Mouse (Mus musculus) limb, embryonic 14.5 days (tissue): ENCODE data around the gene Upk1b. TPM values are rescaled to one million over a fixed set of nuclear protein-coding genes. Genes with fewer than 3 reads are reported as not detected.

Experiments used
- ATAC-seq: fragments of 200-750 bp; cut with Nextera tagmentation; 2 replicates; pipeline ENCODE4 v1.8.0; 2017; ENCODE audit warnings: low read depth, moderate number of reproducible peaks, moderate TSS enrichment; ENCODE audit not compliant: low FRiP score
- DNase-seq: peaks from one replicate; pipeline ENCODE4 v3.0.0-alpha.2; 2015; ENCODE audit warnings: low spot score
- H3K27ac ChIP-seq: fragments of 300-500 bp; sonication (generic); replicated peaks from 2 replicates; pipeline ENCODE4 v1.5.1; 2014; ENCODE audit warnings: low read depth, mild to moderate bottlenecking, low read length, moderate library complexity, mixed read lengths
- H3K27me3 ChIP-seq: fragments of 300-500 bp; sonication (generic); 2 replicates; pipeline ENCODE4 v1.6.1; 2014; ENCODE audit warnings: low read length, mixed read lengths; ENCODE audit not compliant: control insufficient read depth, insufficient read depth
- H3K36me3 ChIP-seq: fragments of 300-500 bp; sonication (generic); 2 replicates; pipeline ENCODE4 v1.6.1; 2014; ENCODE audit warnings: mild to moderate bottlenecking, low read length, moderate library complexity, mixed read lengths; ENCODE audit not compliant: control insufficient read depth, insufficient read depth
- H3K4me1 ChIP-seq: fragments of 300-500 bp; sonication (generic); 2 replicates; pipeline ENCODE4 v1.6.1; 2014; ENCODE audit warnings: antibody characterized with exemption, low read length, mixed read lengths; ENCODE audit not compliant: control insufficient read depth, insufficient read depth
- H3K4me2 ChIP-seq: fragments of 300-500 bp; sonication (generic); replicated peaks from 2 replicates; pipeline ENCODE4 v1.6.1; 2014; ENCODE audit warnings: low read depth, mild to moderate bottlenecking, low read length, moderate library complexity; ENCODE audit not compliant: severe bottlenecking
- H3K4me3 ChIP-seq: fragments of 300-500 bp; sonication (generic); replicated peaks from 2 replicates; pipeline ENCODE4 v1.5.1; 2014; ENCODE audit warnings: low read length
- H3K9ac ChIP-seq: fragments of 300-500 bp; sonication (generic); 2 replicates; pipeline ENCODE4 v1.6.1; 2014; ENCODE audit warnings: mild to moderate bottlenecking, low read depth, low read length, moderate library complexity; ENCODE audit not compliant: severe bottlenecking
- H3K9me3 ChIP-seq: fragments of 300-500 bp; sonication (generic); 2 replicates; pipeline ENCODE4 v1.6.1; 2016; ENCODE audit warnings: low read length; ENCODE audit not compliant: control insufficient read depth
- POLR2A ChIP-seq: fragments of 200-500 bp; IDR thresholded peaks from 2 replicates; pipeline ENCODE4 v1.8.0; 2012; ENCODE audit warnings: inconsistent platforms, mild to moderate bottlenecking, moderate library complexity, borderline replicate concordance; ENCODE audit not compliant: insufficient read depth, insufficient read length; ENCODE audit errors: extremely low read depth
- WGBS: fragments of 180-500 bp; shearing (Covaris S2); extraction: QIAGEN DNeasy Blood & Tissue Kit; methylation state at CpG from one replicate; pipeline ENCODE4 v1.1.7; 2014; 5-methylcytosine and 5-hydroxymethylcytosine counted together
- polyA plus RNA-seq, 2 experiments: library from polyadenylated mRNA; depleted of rRNA in 1 of 2; stranded (reverse) in 1 of 2; unstranded in 1 of 2; fragments of >200 nt; fragmentation: Nextera tagmentation in 1 of 2; extraction: Ambion mirVana in 1 of 2; gene quantifications; 2 replicates each; pipeline versions ENCODE4 v1.2.1 to v1.2.3; 2012 to 2014

The Upk1b gene
- polyA plus RNA-seq, 2 experiments, result 18.1 to 46.6 TPM

DNA sequence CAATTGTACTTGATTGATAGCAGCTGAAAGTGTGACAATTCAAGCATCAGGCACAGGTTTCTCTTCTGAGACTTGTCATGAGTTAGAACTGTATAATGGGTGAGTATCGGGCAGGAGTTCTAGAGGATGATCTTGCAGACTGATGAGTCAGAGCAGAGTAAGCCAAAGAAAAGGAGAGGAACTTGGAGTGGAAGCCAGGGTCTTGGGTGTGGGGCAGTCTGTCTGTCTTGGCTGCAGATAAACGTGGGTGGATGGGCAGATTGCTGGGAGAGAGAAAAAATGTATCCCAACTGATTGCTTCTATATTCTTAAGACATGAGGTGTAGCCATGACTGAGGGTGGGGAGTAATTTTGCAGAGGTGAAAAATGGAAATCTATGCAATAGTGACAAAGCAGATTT, 18.2 kb downstream of the Upk1b start:
- no peak for DNase-seq
- no peak overlapping the region for H3K4me3 ChIP-seq
- H3K36me3 ChIP-seq, result no peaks in the 10 kb centered on the region
- H3K9ac ChIP-seq, result no peak overlapping the region
- H3K27ac ChIP-seq, result no peak overlapping the region
- no peak overlapping the region for H3K4me2 ChIP-seq
- no peaks in the 10 kb centered on the region for H3K4me1 ChIP-seq
- no peak for TF ChIP-seq POLR2A
- H3K9me3 ChIP-seq, result no peaks in the 10 kb centered on the region
- no peaks in the 10 kb centered on the region for H3K27me3 ChIP-seq
- no peak for ATAC-seq
- 64% methylated on average over 2 of the region's 2 CpGs for WGBS

DNA sequence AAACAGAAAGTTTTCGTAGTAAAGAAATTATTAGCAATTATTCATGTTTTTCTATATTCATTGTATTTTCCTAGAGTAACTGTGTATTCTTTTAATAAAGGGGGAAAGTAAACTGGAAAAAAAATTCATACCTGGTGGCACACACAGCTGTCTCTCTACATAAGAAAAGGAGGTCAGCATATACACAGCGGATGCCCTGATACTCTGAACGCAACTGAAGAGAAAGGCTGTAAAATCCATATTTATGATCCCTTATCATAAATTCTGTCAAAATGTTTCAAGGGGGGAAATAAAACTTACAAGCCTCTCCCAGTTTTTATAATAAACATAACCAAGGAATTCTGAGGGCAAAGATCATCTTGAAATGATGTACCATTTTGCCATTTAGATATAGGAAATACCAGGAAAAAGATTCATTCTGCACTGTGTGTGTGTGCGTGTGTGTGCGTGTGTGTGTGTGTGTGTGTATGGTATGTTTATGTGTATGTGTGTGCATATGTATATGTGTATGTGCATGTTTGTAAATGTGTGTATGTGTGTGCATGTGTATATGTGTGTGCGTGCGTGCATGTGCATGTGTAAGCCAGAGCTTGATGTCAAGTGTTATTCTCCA, 19.1 kb downstream of the Upk1b start:
- no peak overlapping the region for H3K27ac ChIP-seq
- WGBS, result 91% methylated on average over 7 of the region's 7 CpGs
- H3K4me1 ChIP-seq, result no peaks in the 10 kb centered on the region
- H3K9ac ChIP-seq, result no peak overlapping the region
- DNase-seq (no peak), ATAC-seq (no peak)
- no peak for TF ChIP-seq POLR2A
- no peaks in the 10 kb centered on the region for H3K36me3 ChIP-seq
- H3K9me3 ChIP-seq, result no peaks in the 10 kb centered on the region
- no peak overlapping the region for H3K4me2 ChIP-seq
- H3K4me3 ChIP-seq, result no peak overlapping the region
- H3K27me3 ChIP-seq, result no peaks in the 10 kb centered on the region

DNA sequence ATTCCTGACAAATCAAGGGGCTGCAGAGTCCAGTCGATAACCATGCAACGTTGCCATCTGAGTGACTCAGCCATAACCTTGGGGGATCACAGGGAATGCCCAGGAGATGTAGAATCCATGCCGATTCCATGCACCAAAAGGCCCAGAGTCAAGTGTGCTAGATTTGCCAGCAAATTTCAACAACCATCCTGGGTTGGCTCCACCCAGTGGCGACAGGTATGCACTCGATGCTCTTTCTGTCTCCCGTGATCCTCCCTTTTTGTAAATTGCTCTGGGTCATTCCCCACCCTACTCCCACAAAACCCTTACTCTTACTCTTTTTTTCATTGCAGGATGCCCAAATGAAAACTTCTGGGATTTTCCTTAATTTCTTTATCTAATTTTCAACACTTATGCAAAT, 23.8 kb downstream of the Upk1b start:
- Histone ChIP-seq H3K4me3 (no peak overlapping the region), H3K4me2 (no peak overlapping the region), H3K4me1 (no peaks in the 10 kb centered on the region), H3K27ac (no peak overlapping the region), H3K9me3 (no peaks in the 10 kb centered on the region), H3K27me3 (no peaks in the 10 kb centered on the region), H3K36me3 (no peaks in the 10 kb centered on the region), H3K9ac (no peak overlapping the region)
- DNase-seq (no peak), ATAC-seq (no peak)
- 60% methylated on average over 6 of the region's 6 CpGs for WGBS
- no peak for TF ChIP-seq POLR2A

DNA sequence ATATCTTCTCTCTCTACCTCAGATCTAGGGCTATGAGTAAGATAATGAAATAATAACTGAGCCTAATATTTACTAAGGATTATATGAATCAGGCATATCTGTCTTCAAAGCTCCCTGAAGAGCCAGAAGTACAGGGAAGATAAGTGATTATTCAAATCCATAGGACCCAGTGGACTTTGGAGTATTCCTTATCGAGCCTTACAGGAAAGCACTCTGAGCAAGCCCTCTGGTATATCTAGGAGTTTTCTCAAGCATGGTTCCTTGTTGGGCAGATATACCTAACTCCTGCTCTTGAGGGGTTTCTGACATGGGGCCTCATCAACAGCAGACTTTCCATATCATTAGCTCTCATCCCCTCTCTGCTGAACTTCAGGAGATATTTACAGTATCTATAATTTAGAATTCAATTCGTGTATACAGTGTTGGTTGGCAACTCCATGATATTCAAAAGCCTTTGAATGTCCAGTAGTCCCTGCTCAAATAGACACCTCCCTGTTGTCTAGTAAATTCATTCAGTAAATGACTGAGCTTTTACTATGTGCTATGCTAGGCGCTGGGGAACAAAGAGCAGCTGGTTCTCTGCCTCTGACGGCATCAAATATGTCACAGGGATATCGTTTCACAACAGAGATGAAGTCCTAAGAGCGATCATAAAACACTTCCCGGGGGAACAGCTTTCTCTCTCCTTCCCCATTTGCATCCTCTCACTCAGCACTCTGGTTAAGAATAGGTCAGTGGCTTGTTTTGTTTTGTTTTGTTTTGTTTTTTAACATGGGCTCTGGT, 25.0 kb downstream of the Upk1b start:
- no peak for ATAC-seq
- WGBS, result 42% methylated on average over 7 of the region's 7 CpGs
- Histone ChIP-seq H3K9me3 (no peaks in the 10 kb centered on the region), H3K4me2 (no peak overlapping the region), H3K27me3 (no peaks in the 10 kb centered on the region), H3K36me3 (no peaks in the 10 kb centered on the region), H3K4me3 (no peak overlapping the region), H3K27ac (no peak overlapping the region), H3K9ac (no peak overlapping the region), H3K4me1 (no peaks in the 10 kb centered on the region)
- no peak for DNase-seq
- TF ChIP-seq POLR2A, result no peak

DNA sequence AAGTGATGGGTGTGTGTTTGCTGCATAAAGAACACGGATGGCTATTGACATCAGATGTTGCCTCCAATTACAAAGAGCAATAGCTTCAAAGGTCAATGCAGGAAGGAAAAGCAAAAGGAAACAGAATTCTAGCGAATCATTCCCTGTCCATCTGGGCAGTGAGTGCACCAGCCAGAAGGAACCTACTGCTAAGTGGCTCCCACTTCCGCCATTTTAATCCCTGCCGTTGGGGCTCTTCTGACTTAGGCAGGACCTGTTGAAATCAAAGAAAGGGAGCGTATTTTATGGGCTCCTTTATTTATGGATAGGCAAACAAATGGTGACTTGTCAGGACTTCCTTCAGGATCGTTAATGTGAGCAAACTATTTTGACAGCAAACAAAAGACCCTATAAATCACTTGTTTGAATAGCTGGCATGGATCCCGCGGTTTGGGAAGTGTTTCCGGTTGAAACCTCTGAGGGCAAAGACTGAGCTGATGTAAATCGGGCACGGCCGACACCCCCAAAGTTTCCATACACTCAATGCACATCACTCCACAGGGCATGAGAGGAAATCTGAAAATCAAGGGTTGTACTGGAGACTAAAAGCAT, 27.1 kb downstream of the Upk1b start:
- WGBS, result 36% methylated on average over 12 of the region's 12 CpGs
- H3K4me3 ChIP-seq, result no peak overlapping the region
- no peak for ATAC-seq
- no peak for DNase-seq
- no peak overlapping the region for H3K4me2 ChIP-seq
- H3K9ac ChIP-seq, result no peak overlapping the region
- H3K4me1 ChIP-seq, result no peaks in the 10 kb centered on the region
- H3K36me3 ChIP-seq, result peaks cover 12% of the 10 kb centered on the region
- H3K27ac ChIP-seq, result no peak overlapping the region
- no peak for TF ChIP-seq POLR2A
- no peaks in the 10 kb centered on the region for H3K27me3 ChIP-seq
- H3K9me3 ChIP-seq, result no peaks in the 10 kb centered on the region
